Mouse (Mus musculus): ENCODE data around the gene Ppp1r9b.

DNA sequence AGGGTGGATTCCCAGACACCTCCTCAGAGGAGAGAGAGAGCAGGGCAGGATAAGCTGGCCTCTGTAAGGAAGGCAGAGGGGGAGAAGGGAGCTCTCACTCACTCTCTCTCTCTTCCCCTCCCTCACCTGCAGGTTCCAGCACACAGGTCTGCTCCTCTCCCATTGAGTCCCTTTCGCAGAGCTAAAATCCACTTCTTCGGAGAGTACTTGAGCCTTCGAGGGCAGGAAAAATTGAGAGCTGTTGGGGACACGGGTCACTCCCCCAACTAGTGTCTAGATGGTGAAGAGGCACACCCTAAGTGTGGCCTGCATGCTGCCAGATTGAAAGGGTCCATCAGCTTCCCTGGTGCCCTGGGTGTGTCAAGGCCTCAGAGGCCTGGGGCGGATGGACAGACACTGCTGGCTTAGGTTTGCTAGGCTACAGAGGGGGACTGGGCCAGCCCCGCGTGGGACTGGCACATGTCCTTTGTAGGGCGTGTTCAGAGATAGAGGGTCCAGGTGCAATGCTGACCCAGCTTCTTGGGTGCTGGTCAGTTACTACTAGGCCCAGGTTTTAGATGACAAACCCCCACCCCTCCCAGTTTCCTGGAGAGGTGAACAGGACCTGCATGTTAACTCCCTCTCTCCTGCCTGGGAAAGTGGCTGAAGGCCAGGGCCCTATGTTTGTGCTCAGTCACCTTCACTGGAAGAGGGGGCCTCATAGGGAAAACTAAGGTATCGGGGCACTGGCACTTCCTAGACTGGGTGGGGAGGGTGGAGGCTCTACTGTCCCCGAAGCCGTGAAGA is 34.6 kb downstream of the Ppp1r9b start:
- TF ChIP-seq CTCF (IDR thresholded peaks at IDR 0.05; ENCODE audit: control insufficient read depth, insufficient read depth, insufficient replicate concordance, low read depth, low read length) (no peak), POLR2A (IDR thresholded peaks at IDR 0.05; ENCODE audit: control insufficient read depth, low read depth, low read length) (no peak)

All from testis, adult 2 months (tissue).